In the genomic region with DNA sequence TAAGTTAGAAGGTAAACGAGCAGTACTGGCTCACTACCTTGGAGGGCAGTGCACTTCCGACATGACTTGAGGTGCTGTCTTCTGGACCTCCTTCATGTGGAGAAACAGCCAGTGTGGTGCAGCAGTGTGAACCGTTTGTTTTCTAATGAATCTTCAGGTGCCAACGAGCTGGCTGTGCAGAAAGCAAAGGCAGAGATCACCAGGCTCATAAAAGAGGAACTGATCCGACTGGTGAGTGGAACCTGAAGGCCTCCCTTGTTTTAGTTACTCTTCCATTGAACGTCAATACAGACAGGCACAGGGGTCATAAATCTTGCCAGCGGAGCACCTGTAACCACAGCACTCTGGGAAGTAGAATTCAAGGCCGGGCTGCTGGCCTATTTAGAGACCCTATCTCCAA, we compare ENCODE assay signal across 26 mouse cellular contexts.
"Had no signal": no experiment of that assay in that cellular context is flagged by ENCODE, and none has a peak within 500 bp of the region (broad histone marks: within the 10 kb centered on the region; RNA-seq: fewer than 3 reads in every experiment).

No protein-coding gene starts in this region.

- DNase-seq: gastrocnemius, adult 2 months; gastrocnemius, postnatal 10 days; gastrocnemius, postnatal 25 days; heart, adult 18-20 months; heart, postnatal 10 days; heart, postnatal 4 days; kidney, adult 11 months; kidney, adult 2 months; kidney, adult 9 months; kidney, postnatal 10 days; kidney, postnatal 25 days; kidney, postnatal 4 days; layer of hippocampus, postnatal 36 days; left cerebral cortex, postnatal 4 days had no signal

- ATAC-seq: hindbrain, postnatal 0 days; intestine, embryonic 16.5 days; liver, embryonic 12.5 days had no signal

- H3K9ac ChIP-seq: heart, embryonic 12.5 days; hindbrain, embryonic 13.5 days; hindbrain, embryonic 15.5 days; limb, embryonic 13.5 days; limb, embryonic 15.5 days; liver, embryonic 12.5 days; liver, embryonic 14.5 days had no signal

- H3K27me3 ChIP-seq: heart, embryonic 12.5 days; hindbrain, embryonic 13.5 days; hindbrain, embryonic 15.5 days; limb, embryonic 13.5 days; limb, embryonic 15.5 days; liver, embryonic 12.5 days had no signal

- H3K27ac ChIP-seq: gastrocnemius, adult 2 months; heart, embryonic 10.5 days; hindbrain, embryonic 10.5 days; hindbrain, embryonic 13.5 days; hindbrain, embryonic 15.5 days; hindbrain, postnatal 0 days; layer of hippocampus, adult 2 months; limb, embryonic 13.5 days; limb, embryonic 15.5 days; liver, embryonic 12.5 days; liver, embryonic 14.5 days had no signal

- H3K4me2 ChIP-seq: heart, embryonic 12.5 days; hindbrain, embryonic 13.5 days; hindbrain, embryonic 15.5 days; limb, embryonic 13.5 days; limb, embryonic 15.5 days; liver, embryonic 12.5 days had no signal

- H3K4me3 ChIP-seq: gastrocnemius, adult 2 months; heart, embryonic 10.5 days; heart, embryonic 12.5 days; hindbrain, embryonic 10.5 days; hindbrain, embryonic 13.5 days; hindbrain, embryonic 15.5 days; layer of hippocampus, adult 2 months; limb, embryonic 13.5 days; limb, embryonic 15.5 days; liver, embryonic 12.5 days had no signal

- H3K9me3 ChIP-seq: heart, embryonic 10.5 days; heart, embryonic 12.5 days; hindbrain, embryonic 10.5 days; hindbrain, embryonic 13.5 days; hindbrain, embryonic 15.5 days; limb, embryonic 13.5 days; limb, embryonic 15.5 days; liver, embryonic 12.5 days had no signal

- H3K4me1 ChIP-seq: heart, embryonic 10.5 days; heart, embryonic 12.5 days; hindbrain, embryonic 10.5 days; hindbrain, embryonic 13.5 days; hindbrain, embryonic 15.5 days; limb, embryonic 13.5 days; limb, embryonic 15.5 days; liver, embryonic 12.5 days had no signal
